Mouse (Mus musculus) neural tube, embryonic 12.5 days (tissue): ENCODE results near the gene Trpc3. TPM values are rescaled to one million over a fixed set of nuclear protein-coding genes. Genes with fewer than 3 reads are reported as not detected.
"Not testable (repeated sequence)": the region's sequence is repeated elsewhere in the genome, so short reads cannot be mapped to it uniquely, and the experiment has no call there.

Source experiments
- ATAC-seq: fragments of 200-750 bp; cut with Nextera tagmentation; 2 replicates; pipeline ENCODE4 v1.8.0; 2017; ENCODE audit warnings: low read depth, mild to moderate bottlenecking, moderate TSS enrichment, moderate library complexity; ENCODE audit not compliant: low FRiP score
- H3K27ac ChIP-seq: fragments of 300-500 bp; sonication (generic); 2 replicates; pipeline ENCODE4 v1.5.1; 2016
- H3K27me3 ChIP-seq: fragments of 300-500 bp; sonication (generic); replicated peaks from 2 replicates; pipeline ENCODE4 v1.6.1; 2016; ENCODE audit warnings: mild to moderate bottlenecking
- H3K36me3 ChIP-seq: fragments of 300-500 bp; sonication (generic); 2 replicates; pipeline ENCODE4 v1.6.1; 2016; ENCODE audit warnings: mild to moderate bottlenecking
- H3K4me1 ChIP-seq: fragments of 300-500 bp; sonication (generic); 2 replicates; pipeline ENCODE4 v1.6.1; 2016
- H3K4me2 ChIP-seq: fragments of 300-500 bp; sonication (generic); replicated peaks from 2 replicates; pipeline ENCODE4 v1.6.1; 2016; ENCODE audit warnings: mild to moderate bottlenecking
- H3K4me3 ChIP-seq: fragments of 300-500 bp; sonication (generic); 2 replicates; pipeline ENCODE4 v1.5.1; 2016
- H3K9ac ChIP-seq: fragments of 300-500 bp; sonication (generic); 2 replicates; pipeline ENCODE4 v1.6.1; 2016; ENCODE audit warnings: mild to moderate bottlenecking
- H3K9me3 ChIP-seq: fragments of 300-500 bp; sonication (generic); 2 replicates; pipeline ENCODE4 v1.6.1; 2016; ENCODE audit warnings: mild to moderate bottlenecking
- WGBS: fragments of 180-500 bp; shearing (Covaris S2); methylation state at CpG from one replicate; pipeline ENCODE4 v1.1.7; 2016; 5-methylcytosine and 5-hydroxymethylcytosine counted together
- polyA plus RNA-seq: library from polyadenylated mRNA; unstranded; fragments of >200 nt; fragmentation: Nextera tagmentation; extraction: Ambion mirVana; gene quantifications from 2 replicates; pipeline ENCODE4 v1.2.1, GENCODE M21; 2016

Gene Trpc3
- 7.9 and 8.5 TPM in 2 replicates for polyA plus RNA-seq

DNA sequence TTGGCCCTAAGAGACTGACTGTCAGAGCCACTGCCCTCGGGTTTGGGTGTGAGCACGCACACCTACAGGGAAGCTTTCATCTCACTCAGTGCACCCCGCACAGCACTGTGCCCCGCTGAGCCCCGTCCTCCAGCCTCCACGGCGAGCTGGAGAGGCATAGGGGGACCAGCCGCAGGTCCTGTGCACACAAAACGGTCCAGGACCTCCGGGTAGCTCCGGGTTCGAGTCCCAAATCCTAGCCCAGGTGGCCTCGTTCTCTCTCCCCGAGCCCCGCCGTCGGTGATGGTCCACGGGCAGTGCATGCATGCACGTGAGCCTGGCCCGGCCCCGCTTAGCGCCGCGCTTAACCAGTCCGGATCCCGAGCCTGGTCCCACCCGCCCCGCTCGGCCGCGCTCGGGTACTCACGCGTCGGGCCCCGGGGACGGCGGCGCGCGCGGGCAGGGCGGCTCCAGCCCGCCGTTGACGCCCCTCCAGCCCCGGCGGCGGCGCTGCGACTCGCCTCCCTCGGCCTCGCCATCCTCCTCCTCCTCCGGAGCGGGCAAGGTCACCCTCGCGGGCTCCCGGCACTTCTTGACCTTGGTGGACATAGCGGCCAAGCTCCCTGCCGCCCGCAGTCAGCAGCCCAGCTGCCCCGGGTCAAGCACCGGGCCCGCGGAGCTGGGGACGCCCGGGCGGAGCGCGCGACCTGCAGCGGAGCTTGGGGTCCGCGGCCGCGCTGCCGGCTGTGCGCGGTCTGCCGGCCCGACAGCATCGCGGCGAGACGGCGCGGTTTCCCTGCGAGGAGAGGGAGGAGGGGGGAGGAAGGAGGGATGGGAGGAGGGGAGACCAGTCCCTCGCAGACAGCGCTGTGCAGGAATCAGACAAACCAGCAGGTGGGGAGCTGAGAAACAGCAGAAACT lies at the start of gene Trpc3:
Gene Trpc3, minus strand, starts transcription at position 776 of the 900 bp plus-strand sequence.
- no peaks in the 10 kb centered on the region for H3K9me3 ChIP-seq
- peak within 1 kb of the TSS; percentile 84 for H3K4me2 ChIP-seq
- H3K27ac ChIP-seq, result no peak within 1 kb of the TSS
- peak within 1 kb of the TSS; percentile 75 for H3K9ac ChIP-seq
- H3K27me3 ChIP-seq, result 0 out of 2 replicates have a peak, but pooled peaks cover 5% of the 10 kb centered on the region
- H3K4me3 ChIP-seq, result peak within 1 kb of the TSS; percentile 70
- ATAC-seq, result peak; percentile 95
- no peaks in the 10 kb centered on the region for H3K36me3 ChIP-seq
- no peaks in the 10 kb centered on the region; the same call in 1 of the 2 replicates for H3K4me1 ChIP-seq
- under 1% methylated on average over 91 of the region's 91 CpGs for WGBS

- no peak overlapping the region for H3K27ac ChIP-seq
- no peak overlapping the region for H3K4me2 ChIP-seq
- H3K4me3 ChIP-seq, result no peak overlapping the region
- no peaks in the 10 kb centered on the region for H3K9me3 ChIP-seq
- H3K27me3 ChIP-seq, result no peaks in the 10 kb centered on the region
- H3K4me1 ChIP-seq, result no peaks in the 10 kb centered on the region
- ATAC-seq, result no peak
- no peaks in the 10 kb centered on the region for H3K36me3 ChIP-seq
- no peak overlapping the region for H3K9ac ChIP-seq
- WGBS, result 66% methylated on average over 4 of the region's 4 CpGs
These were observed 48.1 kb upstream of the Trpc3 start for GRCm38 (mm10) chr3:36738071-36738470.

- H3K4me1 ChIP-seq, result no peaks in the 10 kb centered on the region
- H3K4me3 ChIP-seq, result no peak overlapping the region
- H3K36me3 ChIP-seq, result no peaks in the 10 kb centered on the region
- H3K27ac ChIP-seq, result no peak overlapping the region
- no peak overlapping the region for H3K9ac ChIP-seq
- H3K27me3 ChIP-seq, result no peaks in the 10 kb centered on the region
- no peaks in the 10 kb centered on the region for H3K9me3 ChIP-seq
- WGBS, result 94% methylated on average over 4 of the region's 4 CpGs
- no peak overlapping the region for H3K4me2 ChIP-seq
- no peak for ATAC-seq
These were observed 43.1 kb upstream of the Trpc3 start for GRCm38 (mm10) chr3:36733075-36733474.

- Histone ChIP-seq H3K27me3 (no peaks in the 10 kb centered on the region), H3K9me3 (no peaks in the 10 kb centered on the region), H3K9ac (no peak overlapping the region), H3K36me3 (no peaks in the 10 kb centered on the region), H3K27ac (no peak overlapping the region), H3K4me3 (no peak overlapping the region), H3K4me2 (no peak overlapping the region), H3K4me1 (no peaks in the 10 kb centered on the region)
- ATAC-seq, result no peak
- WGBS, result 76% methylated on average over 8 of the region's 8 CpGs
These were observed 36.6 kb upstream of the Trpc3 start for GRCm38 (mm10) chr3:36726545-36726944.

- Histone ChIP-seq H3K27ac (no peak overlapping the region), H3K27me3 (no peaks in the 10 kb centered on the region), H3K9me3 (no peaks in the 10 kb centered on the region), H3K9ac (no peak overlapping the region), H3K4me3 (no peak overlapping the region), H3K4me2 (no peak overlapping the region), H3K36me3 (no peaks in the 10 kb centered on the region), H3K4me1 (no peaks in the 10 kb centered on the region)
- no peak for ATAC-seq
- 86% methylated on average over 3 of the region's 3 CpGs for WGBS
These were observed 31.9 kb upstream of the Trpc3 start for GRCm38 (mm10) chr3:36721850-36722249.

- no peaks in the 10 kb centered on the region for H3K27me3 ChIP-seq
- H3K9me3 ChIP-seq, result no peaks in the 10 kb centered on the region
- no peak for ATAC-seq
- no peak overlapping the region for H3K27ac ChIP-seq
- no peak overlapping the region for H3K4me2 ChIP-seq
- H3K36me3 ChIP-seq, result no peaks in the 10 kb centered on the region
- H3K9ac ChIP-seq, result no peak overlapping the region
- no peaks in the 10 kb centered on the region for H3K4me1 ChIP-seq
- H3K4me3 ChIP-seq, result no peak overlapping the region
- WGBS, result 77% methylated on average over 3 of the region's 3 CpGs
These were observed 19.6 kb upstream of the Trpc3 start for GRCm38 (mm10) chr3:36709521-36709920.

GRCm38 (mm10) chr3:36690292-36690650 lies 304 bp upstream of the Trpc3 start:
- Histone ChIP-seq H3K9ac (peak overlapping the region; percentile 75; the same call in 1 of the 2 replicates), H3K27ac (no peak overlapping the region), H3K9me3 (no peaks in the 10 kb centered on the region), H3K4me2 (peak overlapping the region; percentile 84), H3K36me3 (no peaks in the 10 kb centered on the region), H3K4me1 (no peaks in the 10 kb centered on the region; the same call in 1 of the 2 replicates), H3K27me3 (0 out of 2 replicates have a peak, but pooled peaks cover 5% of the 10 kb centered on the region), H3K4me3 (peak overlapping the region; percentile 70)
- no peak for ATAC-seq
- 9% methylated on average over 7 of the region's 7 CpGs for WGBS

- peak overlapping the region; percentile 70 for H3K4me3 ChIP-seq
- H3K4me2 ChIP-seq, result peak overlapping the region; percentile 84
- no peak overlapping the region for H3K27ac ChIP-seq
- H3K27me3 ChIP-seq, result 0 out of 2 replicates have a peak, but pooled peaks cover 5% of the 10 kb centered on the region
- no peak overlapping the region; the same call in 1 of the 2 replicates for H3K9ac ChIP-seq
- peak; percentile 67 for ATAC-seq
- H3K36me3 ChIP-seq, result no peaks in the 10 kb centered on the region
- WGBS, result 4% methylated on average over 21 of the region's 21 CpGs
- H3K4me1 ChIP-seq, result no peaks in the 10 kb centered on the region; the same call in 1 of the 2 replicates
- no peaks in the 10 kb centered on the region for H3K9me3 ChIP-seq
These were observed 1.1 kb downstream of the Trpc3 start for GRCm38 (mm10) chr3:36688874-36689273.

DNA sequence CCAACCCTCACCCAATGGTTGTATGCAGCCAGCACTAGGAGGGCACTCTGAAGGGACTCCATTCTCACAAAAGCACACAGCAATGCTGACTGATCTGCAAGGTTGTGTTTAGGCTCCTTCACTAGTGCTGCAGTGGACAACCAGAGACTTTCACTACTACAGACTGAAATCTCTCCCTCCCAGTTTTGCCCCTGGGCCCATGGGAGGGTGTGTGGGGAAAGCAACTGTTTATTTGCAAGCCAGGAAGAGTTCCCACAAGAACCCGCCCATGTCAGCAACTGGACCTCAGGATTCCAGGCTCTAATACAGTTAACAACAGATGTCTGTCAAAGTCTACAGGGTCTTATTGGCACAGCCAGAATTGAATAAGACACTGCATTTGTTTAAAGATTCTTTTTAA lies 14.1 kb downstream of the Trpc3 start:
- H3K27ac ChIP-seq, result no peak overlapping the region
- H3K4me2 ChIP-seq, result no peak overlapping the region
- H3K9ac ChIP-seq, result no peak overlapping the region
- no peaks in the 10 kb centered on the region for H3K9me3 ChIP-seq
- no peak for ATAC-seq
- 81% methylated on average over 1 of the region's 1 CpGs for WGBS
- H3K4me3 ChIP-seq, result no peak overlapping the region
- H3K36me3 ChIP-seq, result no peaks in the 10 kb centered on the region
- H3K27me3 ChIP-seq, result no peaks in the 10 kb centered on the region
- H3K4me1 ChIP-seq, result no peaks in the 10 kb centered on the region

GRCm38 (mm10) chr3:36667814-36668213 lies 22.2 kb downstream of the Trpc3 start:
- no peak for ATAC-seq
- WGBS, result 80% methylated on average over 6 of the region's 6 CpGs
- no peak overlapping the region for H3K27ac ChIP-seq
- no peak overlapping the region for H3K4me2 ChIP-seq
- no peak overlapping the region for H3K4me3 ChIP-seq
- H3K9me3 ChIP-seq, result no peaks in the 10 kb centered on the region
- no peak overlapping the region for H3K9ac ChIP-seq
- no peaks in the 10 kb centered on the region for H3K36me3 ChIP-seq
- peaks cover 3% of the 10 kb centered on the region; the same call in 1 of the 2 replicates for H3K4me1 ChIP-seq
- H3K27me3 ChIP-seq, result no peaks in the 10 kb centered on the region

DNA sequence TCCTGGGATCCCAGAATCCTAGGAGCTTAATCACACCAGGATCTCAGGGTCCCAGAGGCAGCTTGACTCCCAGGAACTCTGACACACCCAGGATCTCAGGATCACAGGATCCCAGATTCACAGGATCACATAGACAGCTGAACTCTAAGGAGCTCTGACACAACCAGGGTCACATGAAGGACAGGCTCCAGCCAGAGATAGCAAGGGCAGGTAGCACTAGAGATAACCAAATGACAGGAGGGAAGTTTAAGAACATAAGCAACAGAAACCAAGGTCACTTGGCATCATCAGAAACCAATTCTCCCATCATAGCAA lies 44.8 kb downstream of the Trpc3 start:
- H3K27ac ChIP-seq, H3K4me1 ChIP-seq, H3K27me3 ChIP-seq, H3K9ac ChIP-seq, ATAC-seq, H3K36me3 ChIP-seq, H3K9me3 ChIP-seq, H3K4me3 ChIP-seq, H3K4me2 ChIP-seq: not testable (repeated sequence)

DNA sequence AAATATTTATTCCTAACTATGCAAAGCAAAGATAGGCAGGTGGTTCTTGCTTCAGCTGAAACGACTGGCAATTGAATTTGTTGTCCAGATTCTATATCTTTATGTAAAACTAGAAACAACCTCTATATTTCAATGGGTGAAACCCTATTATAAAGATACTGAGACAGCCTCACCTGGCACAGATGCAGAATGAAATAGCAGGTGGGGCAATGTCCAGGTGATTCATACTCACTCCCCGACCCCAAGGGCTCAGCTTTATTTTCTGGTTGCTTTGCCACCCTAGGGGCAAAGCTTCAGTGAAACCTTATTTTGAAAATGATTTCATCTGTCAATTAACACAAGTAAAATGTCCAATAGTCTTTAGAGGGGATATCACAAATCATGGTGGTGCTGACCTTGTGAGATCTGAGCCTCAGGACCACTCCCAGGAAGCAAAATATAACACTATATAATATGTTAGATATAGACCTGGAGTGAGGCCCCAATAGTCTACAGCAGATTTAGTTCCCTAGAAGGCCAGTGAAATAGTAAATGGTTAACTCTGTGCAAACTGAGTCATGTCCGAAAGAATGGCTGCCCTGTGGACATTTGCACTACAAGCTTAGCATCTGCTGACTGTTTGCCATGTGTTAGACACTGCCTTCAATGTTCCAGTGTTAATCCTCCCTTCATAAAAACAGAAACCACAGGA lies 45.3 kb downstream of the Trpc3 start:
- Histone ChIP-seq H3K36me3 (no peaks in the 10 kb centered on the region), H3K9ac (no peak overlapping the region), H3K9me3 (no peaks in the 10 kb centered on the region), H3K27me3 (no peaks in the 10 kb centered on the region), H3K27ac (no peak overlapping the region), H3K4me2 (no peak overlapping the region), H3K4me3 (no peak overlapping the region), H3K4me1 (no peaks in the 10 kb centered on the region)
- ATAC-seq, result no peak
- 90% methylated on average over 3 of the region's 3 CpGs for WGBS
